Mouse (Mus musculus) kidney, postnatal 0 days (tissue): ENCODE measurements at regions not wholly inside any gene's neighbourhood (a gene's known extent, or its start where the extent isn't known, plus 50 kb on each side); places are given as distances from the start of the nearest gene placed in this dataset.

ENCODE experiments used
- ATAC-seq: fragments of 200-750 bp; cut with Nextera tagmentation; replicated peaks from 2 replicates; pipeline ENCODE4 v1.8.0; 2017; ENCODE audit warnings: low read depth, moderate number of reproducible peaks, moderate TSS enrichment, moderate library complexity; ENCODE audit not compliant: low FRiP score
- DNase-seq: peaks from one replicate; pipeline ENCODE4 v3.0.0-alpha.2; 2016; ENCODE audit warnings: low spot score
- H3K27ac ChIP-seq: fragments of 300-500 bp; sonication (generic); 2 replicates; pipeline ENCODE4 v1.5.1; 2014; ENCODE audit warnings: mild to moderate bottlenecking
- H3K27me3 ChIP-seq: fragments of 300-500 bp; sonication (generic); 2 replicates; pipeline ENCODE4 v1.6.1; 2014; ENCODE audit warnings: low read length, mixed read lengths; ENCODE audit not compliant: insufficient read depth
- H3K36me3 ChIP-seq: fragments of 300-500 bp; sonication (generic); 2 replicates; pipeline ENCODE4 v1.6.1; 2014; ENCODE audit warnings: low read length, mixed read lengths; ENCODE audit not compliant: insufficient read depth
- H3K4me1 ChIP-seq: fragments of 300-500 bp; sonication (generic); replicated peaks from 2 replicates; pipeline ENCODE4 v1.6.1; 2014; ENCODE audit warnings: antibody characterized with exemption, low read length, mixed read lengths; ENCODE audit not compliant: insufficient read depth
- H3K4me2 ChIP-seq: fragments of 300-500 bp; sonication (generic); 2 replicates; pipeline ENCODE4 v1.6.1; 2014; ENCODE audit warnings: mild to moderate bottlenecking, low read length, moderate library complexity, mixed read lengths
- H3K4me3 ChIP-seq: fragments of 300-500 bp; sonication (generic); replicated peaks from 2 replicates; pipeline ENCODE4 v1.5.1; 2014; ENCODE audit warnings: low read depth, low read length
- H3K9ac ChIP-seq: fragments of 300-500 bp; sonication (generic); 2 replicates; pipeline ENCODE4 v1.6.1; 2014; ENCODE audit warnings: low read depth, low read length
- H3K9me3 ChIP-seq: fragments of 300-500 bp; sonication (generic); replicated peaks from 2 replicates; pipeline ENCODE4 v1.6.1; 2016; ENCODE audit warnings: low read length, inconsistent platforms, mixed read lengths
- CTCF ChIP-seq: IDR thresholded peaks from 2 replicates; pipeline ENCODE4 v1.5.1; 2016; ENCODE audit warnings: antibody characterized with exemption, low read depth, mild to moderate bottlenecking, moderate library complexity
- WGBS: fragments of 180-500 bp; shearing (Covaris S2); extraction: QIAGEN DNeasy Blood & Tissue Kit; methylation state at CpG from one replicate; pipeline ENCODE4 v1.1.7; 2014; 5-methylcytosine and 5-hydroxymethylcytosine counted together

DNA sequence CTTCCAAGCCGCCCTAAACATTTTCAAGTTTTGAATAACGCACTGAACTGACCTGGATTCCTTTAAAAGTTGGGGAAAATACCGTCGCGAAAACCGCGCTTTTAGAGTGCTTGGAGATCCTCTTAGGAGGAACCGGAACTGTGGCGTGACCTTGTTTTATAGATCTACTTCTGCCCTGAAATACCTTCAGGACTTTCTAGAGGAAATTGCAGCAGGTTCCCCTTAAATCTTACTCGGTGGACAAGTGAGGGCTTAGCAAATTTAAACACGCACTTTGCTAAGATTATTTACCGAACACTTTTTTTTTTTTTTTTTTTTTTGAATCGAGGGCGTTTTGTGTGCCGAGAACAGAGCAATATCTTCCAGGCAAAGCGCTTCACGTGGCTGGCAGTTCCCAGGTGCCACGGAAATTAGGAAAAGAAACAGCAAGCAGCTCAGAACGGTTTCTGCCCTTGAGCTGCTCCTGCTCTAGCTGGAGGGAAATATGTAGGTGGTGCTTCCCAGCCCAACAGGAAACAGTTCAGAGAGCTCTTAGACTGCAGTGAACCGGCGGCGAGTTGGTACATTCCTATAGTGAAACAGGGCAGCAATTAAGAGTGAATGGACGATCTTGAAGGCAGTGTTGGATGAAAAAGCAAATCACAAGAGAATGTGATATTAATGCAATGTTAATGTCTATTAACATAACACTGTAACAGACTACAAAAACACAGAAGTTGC is 127.1 kb downstream of the Tmem161b start:
- H3K4me1 ChIP-seq = no peaks in the 10 kb centered on the region; the same call in 1 of the 2 replicates
- H3K4me2 ChIP-seq = peak overlapping the region; percentile 81
- H3K4me3 ChIP-seq = peak overlapping the region; percentile 41
- no peaks in the 10 kb centered on the region for H3K9me3 ChIP-seq
- peak; percentile 67 for DNase-seq
- H3K36me3 ChIP-seq = no peaks in the 10 kb centered on the region
- H3K27ac ChIP-seq = peak overlapping the region; percentile 42; the same call in 1 of the 2 replicates
- peak overlapping the region; percentile 0; the same call in 1 of the 2 replicates for H3K9ac ChIP-seq
- ATAC-seq = no peak
- peaks cover 30% of the 10 kb centered on the region for H3K27me3 ChIP-seq
- TF ChIP-seq CTCF = no peak
- WGBS = under 1% methylated on average over 23 of the region's 23 CpGs

DNA sequence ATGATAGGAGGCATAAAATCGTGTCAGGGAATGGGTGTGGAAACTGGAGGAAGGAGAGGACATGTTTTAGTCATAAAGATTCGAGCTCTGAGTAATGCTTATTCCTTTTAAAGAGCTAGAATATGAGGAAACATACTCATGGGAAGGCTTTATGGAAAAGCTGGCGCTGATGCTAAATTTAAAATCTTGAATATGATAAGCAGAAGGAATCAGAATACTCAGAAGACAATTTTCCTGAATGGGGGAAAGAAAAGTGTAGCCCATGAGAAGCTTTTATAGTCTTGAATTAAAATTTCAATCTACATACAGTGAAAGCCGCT is 127.6 kb downstream of the Tmem161b start:
- TF ChIP-seq CTCF = no peak
- no peaks in the 10 kb centered on the region for H3K9me3 ChIP-seq
- no peaks in the 10 kb centered on the region; the same call in 1 of the 2 replicates for H3K4me1 ChIP-seq
- H3K4me3 ChIP-seq = peak overlapping the region; percentile 41
- 43% methylated on average over 4 of the region's 4 CpGs for WGBS
- H3K27ac ChIP-seq = no peak overlapping the region
- H3K9ac ChIP-seq = no peak overlapping the region
- DNase-seq (no peak), ATAC-seq (no peak)
- H3K27me3 ChIP-seq = peaks cover 30% of the 10 kb centered on the region
- no peaks in the 10 kb centered on the region for H3K36me3 ChIP-seq
- H3K4me2 ChIP-seq = peak overlapping the region; percentile 81

DNA sequence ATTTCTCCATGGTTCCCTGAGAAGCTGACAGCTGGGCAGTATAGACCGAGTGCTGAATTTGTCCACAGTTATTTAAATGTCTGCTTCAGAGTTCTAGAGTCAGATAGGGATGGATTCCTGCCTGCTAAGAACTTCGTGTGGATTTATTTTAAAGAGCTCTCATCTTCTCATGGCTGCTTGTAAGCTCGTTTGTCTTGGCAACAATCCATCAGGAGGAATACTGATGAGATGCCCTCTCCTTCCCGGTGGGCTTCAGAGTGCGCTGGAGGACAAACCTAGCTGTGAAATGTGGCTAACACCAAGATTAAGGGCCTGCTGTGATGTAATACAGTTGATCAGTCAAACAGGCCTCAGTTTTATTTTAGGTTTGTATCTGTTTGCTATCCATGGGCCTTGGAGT is 128.7 kb downstream of the Tmem161b start:
- no peak overlapping the region for H3K9ac ChIP-seq
- H3K9me3 ChIP-seq = no peaks in the 10 kb centered on the region
- H3K36me3 ChIP-seq = no peaks in the 10 kb centered on the region
- DNase-seq (no peak), ATAC-seq (no peak)
- H3K4me2 ChIP-seq = no peak overlapping the region
- H3K27ac ChIP-seq = no peak overlapping the region
- no peak overlapping the region for H3K4me3 ChIP-seq
- peaks cover 19% of the 10 kb centered on the region for H3K27me3 ChIP-seq
- WGBS = 50% methylated on average over 5 of the region's 5 CpGs
- TF ChIP-seq CTCF = no peak
- H3K4me1 ChIP-seq = no peaks in the 10 kb centered on the region; the same call in 1 of the 2 replicates

DNA sequence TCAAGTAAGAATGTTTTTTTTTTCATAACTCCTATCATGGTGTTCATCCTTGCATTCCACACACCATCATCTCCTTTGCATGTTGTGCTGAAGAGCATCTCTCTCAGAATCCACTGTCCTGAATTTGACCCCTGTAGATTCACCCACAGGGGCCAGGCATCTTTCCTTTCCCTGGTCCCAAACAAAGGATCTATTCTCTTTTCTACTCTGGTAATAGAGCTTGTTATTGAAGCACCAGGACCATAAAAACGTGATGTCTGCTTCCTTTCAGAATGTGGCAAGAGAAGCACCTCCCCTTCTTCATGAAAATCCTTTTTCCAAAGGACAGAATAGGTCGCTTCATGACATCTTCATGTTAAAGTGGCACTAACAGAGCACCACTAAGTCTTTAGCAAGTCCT is 134.4 kb downstream of the Tmem161b start:
- Histone ChIP-seq H3K27ac (no peak overlapping the region), H3K4me3 (no peak overlapping the region), H3K9me3 (no peaks in the 10 kb centered on the region), H3K27me3 (no peaks in the 10 kb centered on the region), H3K9ac (no peak overlapping the region), H3K36me3 (no peaks in the 10 kb centered on the region), H3K4me1 (no peaks in the 10 kb centered on the region), H3K4me2 (no peak overlapping the region)
- WGBS = 36% methylated on average over 2 of the region's 2 CpGs
- DNase-seq = no peak
- ATAC-seq = no peak
- no peak for TF ChIP-seq CTCF

DNA sequence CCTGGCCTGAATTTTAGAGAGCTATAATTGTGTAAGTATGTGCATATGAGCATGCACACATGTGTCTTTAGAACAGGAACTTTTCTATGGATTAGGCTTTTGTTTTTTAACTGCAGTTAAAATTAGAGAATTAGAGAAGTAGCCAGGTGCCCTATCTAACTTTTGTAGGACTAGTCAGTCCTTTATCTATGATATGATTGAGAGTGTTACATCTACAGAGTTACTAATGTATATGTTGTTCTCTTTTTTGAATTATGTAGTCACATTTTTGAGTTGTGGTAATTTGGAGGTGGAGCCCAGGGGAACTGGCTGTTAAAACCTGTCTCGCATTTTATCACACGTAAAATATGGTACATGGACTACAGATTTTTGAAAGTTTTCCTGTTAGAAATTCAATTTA is 138.4 kb downstream of the Tmem161b start:
- TF ChIP-seq CTCF = no peak
- no peak overlapping the region for H3K4me3 ChIP-seq
- no peak for ATAC-seq
- no peaks in the 10 kb centered on the region for H3K36me3 ChIP-seq
- 94% methylated on average over 2 of the region's 2 CpGs for WGBS
- no peak overlapping the region for H3K4me2 ChIP-seq
- H3K9ac ChIP-seq = no peak overlapping the region
- DNase-seq = no peak
- H3K4me1 ChIP-seq = no peaks in the 10 kb centered on the region
- H3K27me3 ChIP-seq = no peaks in the 10 kb centered on the region
- H3K9me3 ChIP-seq = no peaks in the 10 kb centered on the region
- H3K27ac ChIP-seq = no peak overlapping the region

DNA sequence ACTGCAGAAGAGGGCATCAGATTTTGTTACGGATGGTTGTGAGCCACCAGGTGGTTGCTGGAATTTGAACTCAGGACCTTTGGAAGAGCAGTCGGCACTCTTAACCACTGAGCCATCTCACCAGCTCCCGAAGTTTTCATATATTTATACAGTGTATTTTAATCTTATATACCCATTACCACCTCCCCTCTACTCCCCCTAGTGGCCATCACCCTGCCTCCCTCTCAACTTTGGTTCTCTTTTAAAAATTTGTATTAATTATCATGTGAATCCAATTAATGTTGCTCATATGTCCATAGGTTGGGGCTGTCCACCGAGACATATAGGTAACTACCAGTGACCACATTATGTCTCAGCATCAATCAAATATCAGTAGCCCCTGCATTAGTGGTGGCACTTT is 142.0 kb downstream of the Tmem161b start:
- Histone ChIP-seq H3K27ac (no peak overlapping the region), H3K27me3 (no peaks in the 10 kb centered on the region), H3K9ac (no peak overlapping the region), H3K4me1 (no peaks in the 10 kb centered on the region), H3K36me3 (no peaks in the 10 kb centered on the region), H3K9me3 (no peaks in the 10 kb centered on the region), H3K4me3 (no peak overlapping the region), H3K4me2 (no peak overlapping the region)
- WGBS = 81% methylated on average over 4 of the region's 4 CpGs
- ATAC-seq (no peak), DNase-seq (no peak)
- TF ChIP-seq CTCF = peak; percentile 32; the same call in 1 of the 2 replicates

DNA sequence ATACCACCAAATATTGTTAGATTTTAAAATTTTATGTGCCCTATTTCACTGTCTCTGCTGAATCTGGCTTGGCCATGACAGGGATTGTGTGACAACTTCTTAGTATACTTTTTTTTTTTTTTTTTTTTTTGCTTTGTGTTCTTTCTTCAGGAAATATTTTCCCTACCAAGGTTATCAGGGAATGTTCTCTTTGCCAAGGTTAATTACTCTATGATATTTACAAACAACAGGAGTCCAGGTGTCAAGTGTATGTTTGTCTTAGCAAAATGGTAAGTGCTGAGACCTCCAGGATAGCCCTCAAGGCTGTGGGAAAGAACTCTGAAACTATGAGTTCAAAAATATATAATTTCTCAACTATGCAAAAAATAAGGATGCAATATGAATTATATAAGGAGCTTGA is 143.4 kb downstream of the Tmem161b start:
- no peaks in the 10 kb centered on the region for H3K4me1 ChIP-seq
- H3K4me3 ChIP-seq = no peak overlapping the region
- H3K27me3 ChIP-seq = no peaks in the 10 kb centered on the region
- ATAC-seq (no peak), DNase-seq (no peak)
- no peak overlapping the region for H3K27ac ChIP-seq
- no peak overlapping the region for H3K4me2 ChIP-seq
- H3K9ac ChIP-seq = no peak overlapping the region
- no peaks in the 10 kb centered on the region for H3K36me3 ChIP-seq
- H3K9me3 ChIP-seq = no peaks in the 10 kb centered on the region
- TF ChIP-seq CTCF = no peak
